Mouse (Mus musculus) heart, postnatal 4 days (tissue): ENCODE measurements around the gene Slc44a5. TPM values are rescaled to one million over a fixed set of nuclear protein-coding genes. Genes with fewer than 3 reads are reported as not detected.
A peak's percentile ranks its signal among the peaks of the same experiment; 100 is the strongest.
"Not testable (repeated sequence)": the region's sequence is repeated elsewhere in the genome, so short reads cannot be mapped to it uniquely, and the experiment has no call there.

Experiments used
- DNase-seq: peaks from one replicate; pipeline ENCODE4 v3.0.0; 2021
- total RNA-seq, 2 experiments: library from RNA; stranded (reverse); gene quantifications; 2 replicates each; pipeline ENCODE4 v1.2.3; 2021

Gene Slc44a5
- total RNA-seq, 2 experiments from 2014 or later, result 0.29 to 0.50 TPM

DNA sequence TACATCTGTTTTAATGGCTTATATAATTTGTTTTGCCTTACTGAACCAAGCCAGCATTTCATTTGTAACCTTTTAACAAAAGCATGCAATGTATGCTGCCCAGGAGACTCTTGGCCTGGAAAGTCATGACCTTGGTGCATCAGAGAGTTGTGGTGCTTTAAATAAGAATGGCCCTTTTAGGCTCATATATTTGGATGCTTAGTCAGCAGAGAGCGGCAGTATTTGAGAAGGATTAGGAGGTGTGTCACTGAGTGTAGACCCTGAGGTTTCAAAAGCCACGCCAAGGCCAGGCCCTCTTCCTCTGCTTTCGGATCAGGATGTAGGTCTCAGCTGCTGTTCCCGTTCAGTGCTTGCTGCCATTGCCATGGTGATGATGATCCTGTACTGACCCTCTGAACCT lies 3.8 kb upstream of the Slc44a5 start:
- no peak for DNase-seq

DNA sequence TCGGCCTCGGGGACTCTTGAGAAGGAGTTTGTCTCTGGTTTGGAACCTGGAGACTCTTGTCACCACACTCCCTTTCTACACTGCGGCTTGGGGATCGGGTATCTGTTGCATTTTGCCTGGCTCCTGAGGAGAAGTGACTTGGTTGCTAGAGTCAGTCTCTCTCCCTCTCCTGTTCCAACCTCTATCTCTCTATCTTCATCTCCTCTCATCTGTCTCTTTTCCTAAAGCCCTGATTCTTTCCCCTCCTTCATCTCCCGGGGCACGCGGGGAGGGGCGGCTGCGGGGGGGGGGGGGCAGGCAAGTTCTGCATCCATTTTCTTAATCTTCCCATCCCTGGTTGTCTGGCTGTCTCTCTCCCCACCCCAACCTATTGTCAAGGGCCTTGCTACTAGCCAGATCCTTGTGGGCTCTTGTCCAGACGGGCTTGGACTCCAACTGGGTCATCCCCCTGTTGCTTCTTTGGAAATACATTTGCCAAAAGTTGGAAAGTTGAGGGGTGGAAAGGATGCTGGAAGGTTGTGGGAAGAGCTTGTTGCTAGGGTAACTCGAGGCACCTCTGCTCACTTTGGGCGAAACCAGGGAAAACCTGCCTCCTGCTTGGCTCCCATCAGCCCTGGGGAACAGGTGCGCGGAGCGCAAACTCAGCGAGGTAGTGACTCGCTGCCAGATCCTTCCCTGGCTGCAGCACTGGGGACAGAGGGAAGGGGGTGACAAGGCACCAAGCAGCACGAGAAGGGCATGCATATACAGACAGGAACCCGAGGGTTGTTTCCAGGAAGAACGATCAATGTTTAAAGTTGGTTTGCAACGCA lies 919 bp downstream of the Slc44a5 start:
- DNase-seq, result no peak

DNA sequence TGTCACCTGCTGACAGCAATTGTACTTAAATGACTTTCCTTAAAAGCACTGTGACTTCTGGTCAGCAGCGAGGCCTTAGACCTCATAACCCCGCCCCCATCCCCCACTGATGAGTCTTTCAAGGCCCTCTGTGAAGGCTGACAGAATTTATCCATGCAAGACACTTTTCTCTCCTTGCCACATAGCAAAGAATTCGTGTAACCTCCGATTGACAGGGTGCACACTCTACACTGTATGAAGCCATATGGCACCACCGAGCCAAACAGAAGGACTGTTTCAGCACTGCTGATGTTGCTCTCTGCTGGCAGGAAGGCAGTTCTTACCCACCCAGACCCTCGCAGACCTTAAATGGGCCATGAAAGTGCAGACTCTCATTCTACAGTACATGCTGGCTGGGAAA lies 1.8 kb downstream of the Slc44a5 start:
- no peak for DNase-seq

GRCm38 (mm10) chr3:153975791-153976190 lies 2.6 kb downstream of the Slc44a5 start:
- no peak for DNase-seq

DNA sequence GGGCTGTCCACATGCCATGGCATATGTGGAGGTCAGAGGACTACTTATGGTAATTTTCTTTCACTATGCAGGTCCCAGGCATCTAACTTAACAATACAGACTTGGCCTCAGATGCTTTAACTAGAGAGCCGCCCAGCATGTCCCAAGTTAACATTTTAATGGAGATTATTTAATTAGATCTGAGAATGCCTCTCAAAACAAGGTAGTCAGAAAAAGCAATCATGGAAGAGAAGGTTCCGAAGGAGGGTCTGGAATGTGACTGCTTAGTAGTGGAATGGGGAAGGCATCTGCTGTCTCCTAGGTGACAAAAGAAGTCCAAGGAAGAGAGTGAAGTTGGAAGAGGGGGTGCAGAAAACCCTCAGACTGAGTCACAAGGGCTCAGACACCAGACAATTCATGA lies 7.4 kb downstream of the Slc44a5 start:
- DNase-seq, result no peak

GRCm38 (mm10) chr3:153984428-153985340 lies 11.4 kb downstream of the Slc44a5 start:
- DNase-seq, result peak; percentile 37

DNA sequence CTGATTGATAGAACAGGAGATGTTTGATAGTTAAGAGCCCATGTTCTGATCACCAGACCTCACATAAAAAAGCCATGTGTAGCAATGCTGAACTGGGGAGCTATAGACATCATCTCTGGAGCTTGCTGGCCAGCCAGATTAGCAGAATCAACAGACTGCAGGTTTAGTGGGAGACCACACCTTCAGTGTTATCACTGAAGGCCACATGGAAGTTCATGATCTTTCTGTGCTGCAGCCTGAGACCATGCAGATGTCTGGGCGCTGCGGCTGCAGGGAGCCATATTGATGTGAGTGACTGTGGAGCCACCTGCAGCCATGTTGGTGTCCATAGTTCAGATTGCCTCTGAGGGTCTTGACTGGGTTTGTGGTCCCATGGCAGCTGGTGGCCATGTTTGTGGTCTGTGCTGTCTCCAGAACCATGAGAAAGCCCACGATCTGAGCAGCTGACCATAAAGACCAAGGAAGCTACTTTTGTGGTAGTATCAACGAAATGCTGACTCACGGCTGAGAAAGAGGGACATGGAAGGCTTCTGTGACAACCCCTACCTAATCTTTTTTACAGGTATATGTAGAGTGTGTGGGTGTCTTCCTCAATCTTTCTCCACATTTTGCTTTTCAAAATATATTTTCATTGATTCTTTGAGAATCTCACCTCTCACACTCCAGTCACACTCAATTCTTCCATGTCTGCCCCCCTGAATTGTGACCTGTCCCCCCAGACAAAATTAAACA lies 26.7 kb downstream of the Slc44a5 start:
- DNase-seq, result no peak

DNA sequence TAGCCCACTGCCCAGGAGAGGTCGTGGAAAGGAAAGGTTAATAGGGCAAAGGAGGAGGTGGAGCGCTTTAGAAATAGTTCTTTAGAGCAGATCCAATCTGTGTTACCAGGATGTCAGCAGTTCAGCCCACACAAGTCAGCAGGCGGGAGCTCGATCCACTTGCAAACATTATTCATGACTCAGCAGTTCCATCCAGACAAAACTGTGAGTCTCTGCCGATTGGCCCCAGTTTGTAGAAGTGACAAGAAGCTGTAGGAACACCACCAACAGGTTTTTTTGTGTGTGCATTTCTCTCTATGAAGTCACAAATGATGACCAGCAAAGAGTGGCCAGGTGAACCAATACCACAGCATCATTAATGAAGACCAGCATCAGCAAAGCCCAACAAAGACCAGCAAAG lies 28.1 kb downstream of the Slc44a5 start:
- no peak for DNase-seq

DNA sequence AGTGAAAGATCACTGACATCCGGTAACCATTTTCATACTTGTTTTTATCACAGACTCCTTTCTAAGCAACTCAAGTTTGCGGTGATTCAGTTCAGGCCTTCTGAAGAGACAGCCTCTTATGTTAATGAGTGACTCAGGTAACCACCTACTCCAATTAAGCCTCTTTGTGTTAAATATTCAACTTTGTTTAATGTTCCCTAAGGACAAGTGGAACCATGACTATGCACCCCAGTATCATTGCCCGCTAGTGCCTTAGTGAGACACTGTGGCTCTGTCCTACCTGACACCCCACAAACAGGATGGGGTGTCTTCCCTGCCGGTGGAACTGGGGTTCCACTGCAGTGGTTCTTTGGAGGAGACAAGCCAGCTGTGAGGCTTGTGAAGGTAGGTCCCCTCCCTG lies 73.6 kb downstream of the Slc44a5 start:
- no peak for DNase-seq

- DNase-seq, result no peak
These were observed 80.1 kb downstream of the Slc44a5 start for GRCm38 (mm10) chr3:154053331-154053730.

- no peak for DNase-seq
These were observed 84.2 kb downstream of the Slc44a5 start for GRCm38 (mm10) chr3:154057464-154057863.

DNA sequence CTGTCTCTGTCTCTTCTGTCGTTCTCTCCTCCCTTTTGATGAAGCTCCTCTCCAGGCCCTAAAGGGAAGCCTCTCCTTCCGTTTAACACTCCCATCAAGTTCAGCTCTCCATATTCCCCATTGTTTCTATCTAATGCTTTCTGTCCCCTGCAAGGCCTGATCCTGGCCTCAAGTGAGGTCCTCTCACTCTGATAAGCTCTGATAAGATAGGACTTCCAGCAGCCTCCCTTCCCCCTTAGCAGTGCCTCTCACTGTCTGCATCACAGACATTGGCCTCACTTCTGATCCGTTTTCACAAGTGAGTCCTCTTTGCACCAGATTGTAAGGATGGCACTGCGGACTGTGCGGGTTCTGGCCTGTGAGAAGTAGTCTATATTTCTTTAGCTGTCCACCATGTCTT lies 85.0 kb downstream of the Slc44a5 start:
- DNase-seq, result no peak

DNA sequence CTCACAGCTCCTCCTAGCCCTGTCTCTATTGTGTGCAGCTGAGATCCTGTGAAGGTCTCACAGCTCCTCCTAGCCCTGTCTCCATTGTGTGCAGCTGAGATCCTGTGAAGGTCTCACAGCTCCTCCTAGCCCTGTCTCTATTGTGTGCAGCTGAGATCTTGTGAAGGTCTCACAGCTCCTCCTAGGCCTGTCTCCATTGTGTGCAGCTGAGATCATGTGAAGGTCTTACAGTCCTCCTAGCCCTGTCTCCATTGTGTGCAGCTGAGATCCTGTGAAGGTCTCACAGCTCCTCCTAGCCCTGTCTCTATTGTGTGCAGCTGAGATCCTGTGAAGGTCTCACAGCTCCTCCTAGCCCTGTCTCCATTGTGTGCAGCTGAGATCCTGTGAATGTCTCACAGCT lies 98.8 kb downstream of the Slc44a5 start:
- not testable (repeated sequence) for DNase-seq

- DNase-seq, result no peak
These were observed 102.5 kb downstream of the Slc44a5 start for GRCm38 (mm10) chr3:154075749-154076148.

DNA sequence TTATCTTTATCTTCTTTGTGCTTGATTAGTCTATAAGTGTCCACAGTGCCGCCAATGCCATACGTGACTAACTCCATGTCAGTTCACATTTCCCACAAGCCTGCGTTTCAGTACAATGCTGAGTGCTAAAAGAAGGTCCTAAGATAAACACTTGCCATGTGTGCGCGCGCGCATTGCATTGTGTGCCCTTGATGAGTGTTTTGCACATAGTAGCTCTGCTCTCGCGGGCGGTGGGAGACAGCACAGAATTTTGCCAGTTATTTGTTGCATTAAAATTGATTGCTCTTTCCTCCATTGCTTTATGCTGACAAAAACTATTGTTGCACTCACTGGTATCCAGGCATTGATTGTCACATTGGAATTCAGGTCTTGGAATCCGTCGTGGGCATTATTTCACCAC lies 108.5 kb downstream of the Slc44a5 start:
- DNase-seq, result no peak

DNA sequence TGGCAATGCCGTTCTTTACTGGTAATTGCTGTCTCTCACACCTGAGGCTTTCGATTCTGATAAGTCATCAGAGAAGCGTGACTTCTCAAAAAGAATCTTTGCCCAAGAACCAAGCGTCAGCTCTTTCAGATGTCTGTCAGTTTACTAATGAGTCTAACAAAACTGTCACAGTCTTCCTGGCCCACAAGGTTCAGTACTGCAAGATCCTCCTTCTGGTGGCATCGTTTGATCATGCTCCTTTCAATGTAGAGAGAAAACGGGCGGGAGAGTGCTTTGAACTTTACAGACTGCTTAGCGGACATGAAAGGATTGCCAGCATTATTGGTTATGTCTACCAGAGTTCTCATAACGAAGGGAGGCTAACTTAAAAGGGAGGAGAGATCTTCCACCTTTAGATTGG lies 109.0 kb downstream of the Slc44a5 start:
- no peak for DNase-seq

GRCm38 (mm10) chr3:154082961-154083360 lies 109.7 kb downstream of the Slc44a5 start:
- DNase-seq, result no peak

GRCm38 (mm10) chr3:154089996-154090395 lies 116.8 kb downstream of the Slc44a5 start:
- no peak for DNase-seq

DNA sequence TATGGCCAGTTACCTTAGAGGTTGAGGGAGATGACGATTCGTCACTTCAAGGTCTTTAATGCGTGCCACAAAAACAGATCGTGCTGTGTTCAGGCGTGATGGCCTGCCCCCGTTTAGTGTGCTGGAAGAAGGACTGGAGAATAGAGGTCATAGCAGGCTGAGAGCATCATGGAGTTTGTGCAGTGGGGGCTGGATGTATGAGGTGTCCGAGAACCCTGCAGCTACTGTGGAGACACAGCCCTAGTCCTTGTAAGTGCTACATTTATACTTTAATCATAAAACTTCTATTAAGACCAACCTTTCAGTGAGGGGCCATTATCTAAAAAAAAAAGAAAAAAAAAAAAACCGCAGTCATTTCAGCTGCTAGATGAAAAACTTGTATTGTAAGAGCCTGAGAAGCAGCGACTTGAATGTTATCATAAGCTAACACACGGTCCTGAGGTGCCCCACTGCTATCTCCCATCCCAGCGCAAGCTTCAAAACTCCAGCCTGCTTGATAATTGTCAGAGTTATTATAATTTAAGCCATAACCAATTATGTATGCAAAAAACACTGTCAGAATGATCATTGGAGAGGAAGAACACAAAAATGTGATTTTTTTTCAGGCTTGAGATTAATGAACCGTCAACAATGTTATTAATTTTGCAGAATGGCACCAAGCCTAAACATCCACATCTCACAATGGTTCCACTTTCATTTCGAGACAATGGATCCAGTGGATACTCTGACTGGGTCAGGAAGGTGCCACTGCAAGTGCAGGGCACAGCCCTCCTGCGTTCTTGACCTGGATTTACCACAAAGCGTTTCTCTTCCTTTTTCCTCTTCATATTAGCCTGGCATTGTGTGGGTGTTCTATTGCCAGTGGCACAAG lies 118.5 kb downstream of the Slc44a5 start:
- DNase-seq, result no peak

DNA sequence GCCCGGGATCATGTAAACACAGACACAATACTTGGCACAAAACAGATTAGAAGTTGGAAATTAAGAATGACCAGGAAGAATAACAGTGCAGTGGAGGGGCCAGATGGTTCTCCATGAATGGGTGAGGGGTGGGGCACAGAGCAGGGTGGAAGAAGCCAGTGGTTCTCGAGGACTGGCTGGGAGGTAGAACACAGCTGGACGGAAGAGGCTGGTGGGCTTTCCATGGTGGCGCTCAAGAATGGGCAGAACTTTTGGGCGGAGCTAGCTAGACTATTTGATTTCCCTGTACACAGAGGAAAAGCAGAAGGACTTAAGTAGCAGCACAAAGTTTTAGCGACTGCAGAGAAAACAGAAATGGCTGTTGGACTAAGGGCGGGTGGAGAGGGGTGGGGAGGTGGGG lies 119.2 kb downstream of the Slc44a5 start:
- DNase-seq, result no peak

DNA sequence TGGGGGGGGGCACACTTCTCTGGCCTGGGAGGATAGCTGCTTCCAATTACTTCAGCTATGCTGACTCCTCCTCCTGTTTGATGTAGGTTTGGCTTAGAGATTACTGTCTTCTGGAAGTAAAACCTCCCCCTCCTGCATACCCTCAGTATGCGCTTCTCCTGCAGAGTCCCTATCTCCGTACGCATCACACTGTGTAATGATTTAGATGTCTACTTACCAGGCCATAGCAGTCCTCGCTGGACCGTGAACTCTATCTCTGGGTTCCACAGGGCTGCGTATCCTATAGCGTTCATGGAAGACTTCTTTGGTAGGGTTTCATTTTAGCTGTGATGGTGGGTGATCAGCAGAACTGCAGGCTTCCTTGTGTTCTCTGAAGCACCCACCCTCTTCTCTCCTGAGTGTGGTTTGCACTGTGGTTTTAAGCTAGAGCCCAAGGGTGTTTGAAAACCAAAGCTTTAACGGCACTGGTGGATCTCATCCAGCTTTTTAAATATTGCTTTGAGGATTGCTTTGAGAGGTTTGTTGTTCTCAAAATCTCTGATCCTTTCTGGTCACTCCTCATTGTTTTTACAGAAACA lies 120.6 kb downstream of the Slc44a5 start:
- DNase-seq, result no peak

DNA sequence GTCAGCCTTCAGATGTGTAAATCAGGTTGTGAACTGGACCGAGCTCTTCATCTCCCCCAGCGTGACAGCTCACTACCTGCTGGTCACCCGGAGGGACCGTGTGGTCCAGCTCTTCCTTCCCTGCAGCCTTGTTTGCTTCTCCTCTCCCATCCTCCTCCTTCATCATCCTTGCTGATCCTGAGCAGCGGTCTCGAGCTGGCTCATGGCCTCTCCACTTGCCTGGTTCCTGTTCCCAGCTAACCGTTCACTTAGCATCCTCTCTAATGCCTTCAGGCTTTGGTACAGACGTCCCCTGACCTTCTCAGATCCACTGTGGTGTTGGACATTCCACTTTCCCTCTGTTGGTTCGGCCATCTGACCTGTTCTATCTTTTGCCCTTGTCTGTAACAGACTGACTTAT lies 128.4 kb downstream of the Slc44a5 start:
- DNase-seq, result no peak
